Mouse (Mus musculus): ENCODE results near the gene Stau1.
"Not testable (repeated sequence)": the region's sequence is repeated elsewhere in the genome, so short reads cannot be mapped to it uniquely, and the experiment has no call there.

The Stau1 gene

DNA sequence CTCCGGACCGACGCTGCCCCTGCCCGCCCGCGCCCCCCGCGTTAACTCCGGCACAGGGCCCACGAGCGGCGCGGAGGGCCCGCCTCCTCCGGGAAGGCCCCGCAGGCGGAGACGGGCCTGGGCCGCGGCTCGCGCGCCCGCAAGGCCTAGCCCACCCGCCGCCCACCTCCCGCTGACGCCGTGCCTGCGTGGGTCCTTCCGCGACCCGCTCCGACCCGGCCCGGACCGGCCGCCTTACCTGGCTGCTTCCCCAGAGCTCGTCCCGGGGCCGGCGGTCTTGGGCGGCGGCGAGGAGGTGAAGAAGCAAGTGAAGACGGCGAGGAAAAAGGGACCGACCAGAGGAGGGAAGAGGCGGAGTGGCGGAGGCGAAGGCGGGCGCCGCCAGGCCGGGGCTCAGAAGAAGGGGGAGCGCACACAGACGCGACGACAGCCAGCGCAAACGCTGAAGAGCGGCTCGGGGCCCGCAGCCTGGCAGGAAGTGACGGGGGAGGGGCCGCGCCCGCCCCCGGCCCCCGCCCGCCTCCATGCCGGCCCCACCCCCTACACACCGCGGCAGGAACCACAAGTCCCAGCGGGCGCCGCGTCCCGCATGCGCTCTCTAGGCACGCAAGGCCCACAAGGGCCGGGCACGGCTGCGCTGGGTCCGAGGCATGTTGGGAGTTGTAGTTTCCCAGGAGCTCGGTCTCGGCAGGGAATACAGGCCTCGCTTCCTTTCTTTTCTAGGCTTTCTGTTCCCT is at the start of gene Stau1:
Gene Stau1, minus strand, starts transcription at position 504 of the 737 bp plus-strand sequence.
- peak; percentile 98 for DNase-seq

DNA sequence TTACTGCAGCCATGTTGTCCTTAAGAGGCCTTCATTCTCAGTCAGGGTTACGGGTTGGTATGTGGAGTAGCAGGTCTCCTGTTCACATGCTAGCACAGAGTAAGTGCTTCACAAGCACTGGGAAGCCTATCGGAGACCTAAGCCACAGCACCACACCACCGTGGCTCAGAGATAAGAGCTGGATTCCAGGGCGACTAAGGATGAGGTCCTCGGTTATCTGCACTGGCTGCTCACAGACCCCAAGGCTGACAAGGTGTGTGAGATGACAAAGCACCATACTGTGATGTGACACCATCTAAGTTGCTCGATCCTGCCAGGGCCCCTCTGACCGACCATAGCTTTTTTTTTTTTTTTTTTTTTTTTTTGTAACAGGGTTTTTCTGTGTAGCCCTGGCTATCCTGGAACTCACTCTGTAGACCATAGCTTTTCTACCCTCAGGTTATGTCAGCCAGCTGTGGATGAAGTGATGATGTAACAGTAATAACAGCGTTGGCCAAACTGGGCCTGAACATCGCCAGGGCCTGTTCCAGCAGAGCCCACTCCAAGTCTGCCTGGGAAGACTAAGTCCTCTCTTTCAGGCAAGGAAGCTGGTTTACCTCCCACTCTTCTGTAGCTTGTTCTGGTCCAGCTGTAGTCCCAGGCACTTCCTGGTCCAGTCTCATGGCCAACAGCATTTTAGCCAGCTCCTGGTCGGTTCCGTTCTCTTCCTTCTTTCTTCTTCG is 47.5 kb upstream of the Stau1 start:
- DNase-seq, result no peak

- DNase-seq, result no peak
These were observed 43.3 kb upstream of the Stau1 start for GRCm38 (mm10) chr2:167039386-167039785.

DNA sequence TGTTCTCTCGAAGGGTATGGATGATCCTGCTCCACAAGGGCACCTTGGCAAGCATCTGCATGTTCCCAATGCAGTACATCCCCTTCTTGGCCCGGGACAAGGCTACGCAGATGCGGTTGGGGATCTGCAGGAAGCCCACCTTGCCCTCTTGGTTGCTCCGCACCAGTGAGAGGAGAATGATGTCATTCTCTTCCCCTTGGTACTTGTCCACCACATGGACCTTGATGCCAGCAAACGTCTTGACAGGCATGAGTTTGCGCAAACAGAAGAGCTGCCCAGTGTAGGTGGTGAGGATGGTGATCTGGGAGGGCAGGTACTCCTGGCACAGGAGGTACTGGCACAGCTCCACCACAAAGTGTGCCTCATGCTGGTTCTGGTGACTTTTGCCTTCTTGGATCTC is 42.6 kb upstream of the Stau1 start:
- DNase-seq, result no peak

DNA sequence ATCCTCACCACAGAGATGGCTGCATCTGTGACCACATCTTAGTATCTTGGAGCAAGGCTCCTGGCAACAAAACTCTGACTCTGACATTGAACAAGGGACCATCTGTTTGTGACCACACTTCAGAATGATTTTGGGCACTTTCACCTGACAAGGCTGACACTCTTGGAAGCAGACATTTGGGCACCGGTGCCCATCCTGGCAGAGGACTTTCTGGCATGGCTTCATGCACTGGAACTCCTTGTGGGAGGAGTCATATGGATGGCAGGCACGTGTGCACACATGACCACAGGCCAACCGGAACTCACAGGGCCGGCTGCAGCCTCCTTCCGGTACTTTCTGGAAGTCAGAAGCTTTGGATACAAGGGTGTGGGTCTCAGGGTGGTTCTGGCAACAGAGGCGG is 42.2 kb upstream of the Stau1 start:
- no peak for DNase-seq

GRCm38 (mm10) chr2:167037710-167038109 is 41.6 kb upstream of the Stau1 start:
- DNase-seq, result no peak

GRCm38 (mm10) chr2:167030507-167030906 is 34.4 kb upstream of the Stau1 start:
- DNase-seq, result no peak

GRCm38 (mm10) chr2:167028553-167028952 is 32.5 kb upstream of the Stau1 start:
- DNase-seq, result no peak

DNA sequence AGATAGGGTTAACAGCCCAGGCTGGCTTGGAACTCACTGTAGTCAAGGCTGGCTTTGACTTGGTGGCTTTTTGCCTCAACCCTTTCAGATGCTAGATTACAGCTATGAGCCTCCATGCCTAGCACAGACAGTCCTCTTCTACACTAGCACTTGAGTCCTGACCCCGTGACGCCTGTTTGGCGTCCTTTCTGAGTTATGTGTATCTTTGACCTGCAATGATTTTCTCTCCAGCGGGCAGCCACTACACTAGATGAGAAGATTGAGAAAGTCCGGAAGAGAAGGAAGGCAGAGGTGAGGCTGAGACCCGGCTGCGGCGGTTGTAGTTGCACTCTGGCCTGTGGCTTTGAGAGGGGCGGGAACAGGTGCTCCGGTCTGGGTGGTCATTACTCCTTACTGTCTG is 23.3 kb upstream of the Stau1 start:
- DNase-seq, result no peak

- no peak for DNase-seq
These were observed 19.3 kb upstream of the Stau1 start for GRCm38 (mm10) chr2:167015382-167015718.

GRCm38 (mm10) chr2:167014702-167015381 is 18.7 kb upstream of the Stau1 start, which contains the start of gene Ddx27:
Gene Ddx27, plus strand, starts transcription at chr2:167015193.
- peak; percentile 95 for DNase-seq

DNA sequence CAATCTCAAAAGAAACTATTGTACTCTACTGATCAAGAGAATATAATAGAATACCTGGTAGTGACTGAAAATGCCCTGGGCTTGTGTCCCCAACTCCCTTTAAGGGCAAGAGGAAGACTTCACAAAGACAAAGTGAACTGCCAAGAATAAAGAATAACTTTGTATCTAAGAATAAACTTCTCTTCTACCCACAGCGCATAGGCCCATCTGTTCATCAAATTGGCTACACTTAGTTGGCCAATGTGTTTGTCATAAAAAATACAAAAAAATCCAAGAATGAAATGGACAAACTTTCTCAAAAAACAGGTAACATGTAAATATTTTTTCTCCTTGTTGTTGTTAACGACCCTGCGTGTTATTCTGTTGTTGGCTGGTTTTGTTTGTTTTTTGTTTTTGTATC is 14.4 kb upstream of the Stau1 start:
- DNase-seq, result no peak

DNA sequence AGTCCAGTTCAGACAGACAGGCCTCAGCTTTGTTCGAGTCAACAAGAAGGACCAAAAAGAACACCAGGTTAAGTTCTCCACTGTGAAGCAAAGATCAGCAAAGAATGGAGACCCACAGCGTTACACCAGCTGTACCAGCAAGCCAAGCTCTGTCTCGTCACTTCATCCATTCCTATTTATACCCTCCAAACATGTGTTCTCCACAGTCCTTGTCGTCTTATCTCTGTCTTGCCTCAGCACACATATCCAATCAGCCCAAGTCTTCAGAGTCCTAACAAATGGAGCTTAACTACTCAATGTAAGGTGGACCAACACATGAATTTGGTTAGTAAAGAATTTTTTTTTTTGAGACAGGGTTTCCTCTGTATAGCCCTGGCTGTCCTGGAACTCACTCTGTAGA is 13.4 kb upstream of the Stau1 start:
- no peak for DNase-seq

DNA sequence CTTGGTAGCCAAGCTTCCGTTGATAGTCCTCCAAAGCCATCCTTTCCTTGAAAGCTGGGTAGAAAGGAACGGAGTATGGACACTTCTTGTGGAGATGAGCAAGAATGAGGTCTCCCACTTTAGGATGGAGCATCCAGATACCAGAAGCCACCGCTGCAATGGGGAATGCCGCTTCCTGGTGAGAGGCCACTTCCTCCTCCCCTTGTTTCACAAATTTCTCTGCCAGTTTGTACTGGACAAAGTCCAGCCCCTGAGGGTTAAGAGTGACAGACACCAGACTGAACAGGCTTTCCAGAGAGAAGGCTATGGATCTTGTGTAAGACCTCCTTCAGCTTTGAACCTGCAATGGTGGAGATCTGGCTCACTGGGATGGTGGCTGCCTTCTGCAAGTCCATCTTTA is 11.5 kb upstream of the Stau1 start:
- DNase-seq, result not testable (repeated sequence)

- DNase-seq, result no peak
These were observed 10.9 kb upstream of the Stau1 start for GRCm38 (mm10) chr2:167007001-167007491.

- DNase-seq, result no peak
These were observed 10.3 kb upstream of the Stau1 start for GRCm38 (mm10) chr2:167006355-167006754.

DNA sequence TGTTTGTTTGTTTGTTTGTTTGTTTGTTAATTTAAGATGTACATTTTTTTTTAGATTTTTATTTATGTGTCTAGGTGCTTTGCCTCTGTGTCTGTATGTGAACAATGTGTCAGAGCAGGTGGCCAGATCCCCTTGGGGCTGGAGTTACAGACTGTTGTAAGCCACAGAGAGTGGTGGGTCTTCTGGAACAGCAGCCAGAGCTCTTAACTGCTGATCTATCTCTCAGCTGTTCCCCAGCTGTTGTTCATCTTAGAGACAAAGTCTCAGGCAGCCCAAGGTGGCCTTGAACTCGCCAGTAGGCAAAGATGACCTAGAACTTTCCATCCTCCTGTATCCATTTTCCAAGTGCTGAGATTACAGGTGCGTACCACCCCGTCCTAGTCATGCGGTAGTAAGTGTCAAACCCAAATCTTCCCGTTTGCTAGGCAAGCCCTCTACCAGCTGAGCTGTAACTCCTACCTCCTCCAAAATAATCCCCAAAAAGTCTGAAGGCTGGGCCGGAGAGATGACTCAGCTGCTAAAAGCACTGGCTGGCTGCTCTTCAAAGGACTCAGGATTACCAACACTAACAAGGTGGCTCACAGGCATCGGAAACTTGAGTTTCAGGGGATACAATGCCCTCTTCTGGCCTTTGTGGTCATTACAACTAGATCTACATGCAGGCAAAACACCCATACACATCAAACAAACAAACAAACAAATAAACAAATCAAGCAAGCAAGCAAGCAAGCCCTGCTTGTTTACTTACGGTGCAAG is 8.2 kb upstream of the Stau1 start:
- peak; percentile 78 for DNase-seq

GRCm38 (mm10) chr2:167001486-167001885 is 5.4 kb upstream of the Stau1 start:
- no peak for DNase-seq

DNA sequence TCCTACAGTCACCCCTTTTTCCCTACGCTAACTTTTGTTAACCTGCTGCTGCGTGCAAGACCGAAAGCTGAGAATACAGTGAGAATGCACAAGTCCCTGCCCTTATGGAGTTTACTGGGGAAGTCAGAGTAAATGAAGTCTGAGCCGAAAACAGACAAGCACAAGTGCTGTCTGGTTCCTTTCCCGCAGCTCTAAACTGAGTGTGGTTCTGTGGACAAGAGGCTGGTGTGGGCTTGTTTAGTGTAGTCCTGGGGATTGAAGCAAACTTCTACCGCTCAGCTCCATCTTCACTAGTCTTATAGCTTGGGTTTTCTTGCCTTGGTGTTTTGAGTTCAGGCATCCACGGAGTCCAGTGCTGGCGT is 415 bp upstream of the Stau1 start:
- no peak for DNase-seq

GRCm38 (mm10) chr2:166995021-166995795 is 891 bp downstream of the Stau1 start:
- DNase-seq, result no peak

GRCm38 (mm10) chr2:166991945-166992344 is 4.2 kb downstream of the Stau1 start:
- peak; percentile 40 for DNase-seq

- no peak for DNase-seq
These were observed 5.2 kb downstream of the Stau1 start for GRCm38 (mm10) chr2:166990861-166991260.
